Mouse (Mus musculus) hindbrain, postnatal 0 days (tissue): ENCODE measurements at regions not wholly inside any gene's neighbourhood (a gene's known extent, or its start where the extent isn't known, plus 50 kb on each side); places are given as distances from the start of the nearest gene placed in this dataset.
A peak's percentile ranks its signal among the peaks of the same experiment; 100 is the strongest.

ENCODE experiments used
- ATAC-seq: fragments of 200-750 bp; cut with Nextera tagmentation; 2 replicates; pipeline ENCODE4 v1.8.0; 2017; ENCODE audit warnings: mild to moderate bottlenecking, moderate TSS enrichment, moderate library complexity
- DNase-seq: peaks from one replicate; pipeline ENCODE4 v3.0.0-alpha.2; 2015; ENCODE audit warnings: low spot score
- H3K27ac ChIP-seq: fragments of 300-500 bp; sonication (generic); 2 replicates; pipeline ENCODE4 v1.5.1; 2014; ENCODE audit warnings: mild to moderate bottlenecking
- H3K27me3 ChIP-seq: fragments of 300-500 bp; sonication (generic); 2 replicates; pipeline ENCODE4 v1.6.1; 2014; ENCODE audit warnings: low read length, mixed read lengths; ENCODE audit not compliant: insufficient read depth
- H3K36me3 ChIP-seq: fragments of 300-500 bp; sonication (generic); 2 replicates; pipeline ENCODE4 v1.6.1; 2014; ENCODE audit warnings: low read length, mixed read lengths; ENCODE audit not compliant: insufficient read depth
- H3K4me1 ChIP-seq: fragments of 300-500 bp; sonication (generic); 2 replicates; pipeline ENCODE4 v1.6.1; 2014; ENCODE audit warnings: antibody characterized with exemption, low read length, mixed read lengths; ENCODE audit not compliant: insufficient read depth
- H3K4me2 ChIP-seq: fragments of 300-500 bp; sonication (generic); 2 replicates; pipeline ENCODE4 v1.6.1; 2014; ENCODE audit warnings: low read depth, mild to moderate bottlenecking, low read length, moderate library complexity, mixed read lengths
- H3K4me3 ChIP-seq: fragments of 300-500 bp; sonication (generic); 2 replicates; pipeline ENCODE4 v1.5.1; 2014; ENCODE audit warnings: low read length
- H3K9ac ChIP-seq: fragments of 300-500 bp; sonication (generic); replicated peaks from 2 replicates; pipeline ENCODE4 v1.6.1; 2014; ENCODE audit warnings: mild to moderate bottlenecking, low read length, moderate library complexity, mixed read lengths
- H3K9me3 ChIP-seq: fragments of 300-500 bp; sonication (generic); 2 replicates; pipeline ENCODE4 v1.6.1; 2016; ENCODE audit warnings: low read length, mixed read lengths
- CTCF ChIP-seq: IDR thresholded peaks from 2 replicates; pipeline ENCODE4 v1.5.1; 2016; ENCODE audit warnings: antibody characterized with exemption, control low read depth, low read depth
- WGBS: fragments of 180-500 bp; shearing (Covaris S2); extraction: QIAGEN DNeasy Blood & Tissue Kit; methylation state at CpG from one replicate; pipeline ENCODE4 v1.1.7; 2014; 5-methylcytosine and 5-hydroxymethylcytosine counted together

DNA sequence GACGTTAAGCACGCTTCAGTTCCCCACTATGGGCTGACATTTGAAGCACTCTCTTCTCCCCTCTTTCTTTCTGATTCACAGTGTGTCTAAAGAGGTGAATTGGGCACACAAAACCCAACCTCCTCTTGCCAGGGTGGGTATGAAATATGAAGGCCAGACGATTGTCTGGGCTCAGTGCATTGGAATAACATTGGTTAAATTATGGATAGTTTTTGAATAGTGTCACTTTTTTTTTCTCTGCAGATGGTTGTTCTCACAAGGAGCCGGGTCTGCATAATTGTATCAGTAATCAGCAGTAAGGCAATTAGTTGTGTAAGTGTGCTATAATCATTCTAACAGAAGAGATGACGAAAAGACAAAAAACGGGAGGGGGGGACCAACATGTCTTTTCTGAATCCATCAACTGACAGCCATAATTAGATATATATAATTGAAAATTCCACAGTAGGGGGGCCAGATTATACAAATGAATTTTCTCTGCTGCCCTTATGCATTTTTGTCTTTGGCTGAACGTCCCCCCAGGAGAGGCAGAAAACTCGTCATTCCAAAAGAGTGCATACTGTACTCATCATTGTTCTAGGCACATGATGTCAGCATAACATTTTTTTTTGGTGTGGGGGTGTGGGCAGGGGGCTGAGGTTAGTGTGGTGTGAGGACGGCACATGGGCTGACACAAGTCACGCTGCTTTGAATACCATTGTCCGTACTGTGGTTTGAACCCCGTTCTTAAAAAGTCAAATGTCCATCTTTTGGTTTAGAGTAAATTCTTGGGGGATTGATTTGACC lies 280.7 kb upstream of the Sall1 start:
- no peaks in the 10 kb centered on the region for H3K27me3 ChIP-seq
- H3K27ac ChIP-seq = no peak overlapping the region
- TF ChIP-seq CTCF = no peak
- no peak for DNase-seq
- no peak overlapping the region for H3K9ac ChIP-seq
- H3K4me3 ChIP-seq = no peak overlapping the region
- WGBS = 32% methylated on average over 12 of the region's 12 CpGs
- no peak; the same call in 1 of the 2 replicates for ATAC-seq
- H3K4me2 ChIP-seq = no peak overlapping the region
- H3K36me3 ChIP-seq = no peaks in the 10 kb centered on the region
- H3K9me3 ChIP-seq = no peaks in the 10 kb centered on the region
- H3K4me1 ChIP-seq = no peaks in the 10 kb centered on the region

DNA sequence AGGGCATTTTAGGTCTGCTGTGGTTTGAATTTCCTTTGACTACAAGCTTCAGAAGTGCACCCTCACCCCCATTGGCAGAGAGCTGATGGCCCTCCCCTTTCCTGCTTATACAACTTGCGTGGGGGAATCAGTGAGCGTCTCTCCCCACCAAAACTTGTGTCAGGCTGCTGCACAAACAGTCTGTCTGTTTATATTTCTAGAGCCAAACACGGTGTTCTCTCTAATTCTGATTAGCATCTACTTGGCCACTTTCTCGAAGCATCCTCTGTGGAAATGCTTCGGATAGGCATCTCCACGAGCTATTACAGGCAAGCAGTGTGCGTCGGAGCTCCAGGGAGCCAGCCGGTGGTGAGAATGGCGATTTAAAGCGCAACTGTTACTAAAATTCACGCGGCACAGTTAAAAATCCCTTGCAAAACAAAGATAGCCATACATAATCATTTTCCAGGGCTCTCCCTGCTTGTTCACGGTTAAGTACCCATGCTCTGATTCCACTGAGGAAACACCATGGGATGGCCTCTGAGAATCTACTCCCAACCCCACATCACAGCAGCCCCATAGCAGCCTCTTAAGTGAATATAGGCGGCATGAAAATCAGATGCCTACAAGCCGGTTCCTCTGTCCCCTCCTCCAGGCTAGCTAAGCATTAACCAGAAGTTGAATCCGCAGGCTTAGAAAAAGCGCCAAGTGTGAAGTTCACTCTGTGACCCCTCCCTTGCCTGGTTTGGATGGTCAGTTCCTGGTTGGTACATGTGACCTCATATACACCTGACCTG lies 273.7 kb upstream of the Sall1 start:
- 20% methylated on average over 18 of the region's 18 CpGs for WGBS
- Histone ChIP-seq H3K36me3 (no peaks in the 10 kb centered on the region), H3K4me2 (peak overlapping the region; percentile 38), H3K9ac (no peak overlapping the region), H3K27ac (no peak overlapping the region), H3K9me3 (no peaks in the 10 kb centered on the region), H3K4me3 (no peak overlapping the region), H3K4me1 (no peaks in the 10 kb centered on the region), H3K27me3 (no peaks in the 10 kb centered on the region; the same call in 1 of the 2 replicates)
- no peak for TF ChIP-seq CTCF
- DNase-seq (no peak), ATAC-seq (no peak)

DNA sequence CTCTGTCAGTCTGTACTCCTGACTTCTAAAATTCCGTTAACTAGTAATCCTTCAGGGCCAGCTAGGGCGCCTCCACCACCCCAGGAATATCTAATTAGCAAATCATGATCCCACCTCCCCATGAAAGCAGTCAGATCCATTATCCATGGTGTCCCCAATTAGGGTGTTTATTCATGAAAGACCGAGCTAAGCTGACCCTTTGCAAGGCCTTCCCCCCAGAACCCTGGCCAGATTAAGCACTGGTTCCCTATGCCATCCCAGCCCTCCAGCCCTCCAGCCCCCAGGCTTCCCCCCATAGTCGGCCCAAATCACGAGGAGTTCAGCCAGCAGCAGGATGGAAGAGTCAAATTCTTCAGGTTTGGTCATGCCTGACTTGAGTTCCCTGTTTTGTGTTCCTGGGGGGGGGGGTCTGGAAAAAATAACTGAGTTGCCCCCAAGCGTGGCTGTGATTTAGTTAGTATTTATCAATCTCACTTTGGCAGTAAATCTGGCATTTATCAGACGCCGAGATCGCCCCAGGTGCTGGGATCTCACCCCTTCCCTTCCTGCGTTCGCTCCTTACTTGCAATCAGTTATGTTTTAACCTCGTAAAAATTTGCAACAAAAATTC lies 272.7 kb upstream of the Sall1 start:
- no peak for DNase-seq
- no peak for TF ChIP-seq CTCF
- WGBS = 56% methylated on average over 12 of the region's 12 CpGs
- no peak overlapping the region for H3K27ac ChIP-seq
- no peaks in the 10 kb centered on the region; the same call in 1 of the 2 replicates for H3K27me3 ChIP-seq
- H3K9ac ChIP-seq = no peak overlapping the region
- ATAC-seq = no peak
- no peak overlapping the region for H3K4me2 ChIP-seq
- H3K4me1 ChIP-seq = no peaks in the 10 kb centered on the region
- H3K4me3 ChIP-seq = no peak overlapping the region
- H3K36me3 ChIP-seq = no peaks in the 10 kb centered on the region
- no peaks in the 10 kb centered on the region for H3K9me3 ChIP-seq

DNA sequence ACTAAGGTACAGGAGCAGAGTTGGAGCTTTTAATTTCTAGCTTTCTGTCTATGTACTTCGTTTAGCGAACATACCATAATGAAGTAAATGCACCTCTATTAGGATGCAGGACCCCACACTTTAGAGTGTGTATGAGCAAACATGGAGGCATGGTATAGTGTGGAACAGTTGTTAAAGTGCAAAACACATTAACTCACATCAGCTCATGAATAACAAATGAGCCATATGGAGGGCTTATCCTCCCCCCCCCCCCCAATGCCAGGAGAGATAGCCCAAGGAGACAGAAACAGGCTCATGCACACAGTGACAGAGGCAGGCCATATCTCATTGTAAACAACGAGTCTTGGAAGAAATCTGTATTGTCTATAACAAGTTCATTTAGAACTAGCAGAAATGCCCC lies 270.9 kb upstream of the Sall1 start:
- Histone ChIP-seq H3K9ac (no peak overlapping the region), H3K4me2 (no peak overlapping the region), H3K4me1 (no peaks in the 10 kb centered on the region), H3K36me3 (no peaks in the 10 kb centered on the region), H3K9me3 (no peaks in the 10 kb centered on the region), H3K27me3 (no peaks in the 10 kb centered on the region; the same call in 1 of the 2 replicates), H3K4me3 (no peak overlapping the region), H3K27ac (no peak overlapping the region)
- DNase-seq (no peak), ATAC-seq (no peak)
- 79% methylated on average over 3 of the region's 3 CpGs for WGBS
- no peak for TF ChIP-seq CTCF

DNA sequence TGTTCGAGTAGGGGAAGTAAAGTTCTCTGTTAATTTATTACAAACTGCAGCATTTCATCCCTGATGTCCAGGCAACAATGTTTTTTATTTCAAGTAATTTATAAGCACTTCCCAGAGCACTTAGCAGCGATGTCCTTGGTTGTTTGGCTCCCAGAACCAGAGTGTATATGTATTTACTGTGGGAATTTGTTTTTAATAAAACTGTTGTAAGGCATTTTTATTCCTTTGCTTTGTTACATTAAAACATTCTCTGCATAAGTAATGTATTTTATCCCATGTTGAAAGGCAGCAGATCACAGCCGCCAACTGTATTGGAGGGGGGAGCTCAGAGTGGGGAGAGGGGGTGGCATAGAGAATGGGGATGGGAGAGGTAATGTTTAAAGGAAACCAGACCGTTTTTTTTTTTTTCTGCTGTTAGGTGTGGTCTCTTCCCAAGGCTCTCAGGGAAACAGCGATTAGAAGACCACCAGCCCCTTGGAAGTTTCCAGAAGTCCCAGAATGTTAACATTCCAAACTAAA lies 266.8 kb upstream of the Sall1 start:
- no peak overlapping the region for H3K27ac ChIP-seq
- no peak for TF ChIP-seq CTCF
- H3K9me3 ChIP-seq = no peaks in the 10 kb centered on the region
- H3K9ac ChIP-seq = no peak overlapping the region
- no peak overlapping the region for H3K4me2 ChIP-seq
- WGBS = 40% methylated on average over 5 of the region's 5 CpGs
- ATAC-seq (no peak), DNase-seq (no peak)
- no peak overlapping the region for H3K4me3 ChIP-seq
- no peaks in the 10 kb centered on the region for H3K36me3 ChIP-seq
- peaks cover 4% of the 10 kb centered on the region; the same call in 1 of the 2 replicates for H3K27me3 ChIP-seq
- H3K4me1 ChIP-seq = no peaks in the 10 kb centered on the region

DNA sequence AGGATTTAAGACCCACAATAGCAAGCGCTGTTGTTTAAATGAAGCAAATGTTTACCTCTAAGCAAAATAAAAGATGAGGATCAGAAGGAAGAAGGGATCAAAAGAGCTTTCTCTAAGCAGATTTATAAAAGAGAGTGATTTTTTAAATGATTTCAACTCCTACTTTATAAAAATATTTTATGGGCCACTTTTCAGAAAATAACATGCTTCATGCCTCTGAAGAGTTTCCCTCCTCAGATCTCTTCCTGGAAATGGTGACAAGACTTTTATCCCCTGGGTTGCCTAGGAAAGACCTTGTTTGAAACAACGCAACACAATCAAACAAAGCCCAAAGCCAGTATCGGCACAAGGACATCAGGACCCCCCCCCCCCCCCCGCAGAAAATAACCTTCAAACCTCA lies 265.6 kb upstream of the Sall1 start:
- no peak overlapping the region for H3K27ac ChIP-seq
- DNase-seq (no peak), ATAC-seq (no peak)
- 15% methylated on average over 4 of the region's 4 CpGs for WGBS
- no peaks in the 10 kb centered on the region for H3K9me3 ChIP-seq
- no peak for TF ChIP-seq CTCF
- H3K4me2 ChIP-seq = no peak overlapping the region
- H3K4me1 ChIP-seq = no peaks in the 10 kb centered on the region
- no peak overlapping the region for H3K4me3 ChIP-seq
- H3K9ac ChIP-seq = no peak overlapping the region
- peaks cover 4% of the 10 kb centered on the region; the same call in 1 of the 2 replicates for H3K27me3 ChIP-seq
- no peaks in the 10 kb centered on the region for H3K36me3 ChIP-seq
